Mouse (Mus musculus): ENCODE results near the gene Eif4e2. TPM values are rescaled to one million over a fixed set of nuclear protein-coding genes. Genes with fewer than 3 reads are reported as not detected.

The Eif4e2 gene
- polyA plus RNA-seq, 1 experiment from 2014 or later: 129 TPM

DNA sequence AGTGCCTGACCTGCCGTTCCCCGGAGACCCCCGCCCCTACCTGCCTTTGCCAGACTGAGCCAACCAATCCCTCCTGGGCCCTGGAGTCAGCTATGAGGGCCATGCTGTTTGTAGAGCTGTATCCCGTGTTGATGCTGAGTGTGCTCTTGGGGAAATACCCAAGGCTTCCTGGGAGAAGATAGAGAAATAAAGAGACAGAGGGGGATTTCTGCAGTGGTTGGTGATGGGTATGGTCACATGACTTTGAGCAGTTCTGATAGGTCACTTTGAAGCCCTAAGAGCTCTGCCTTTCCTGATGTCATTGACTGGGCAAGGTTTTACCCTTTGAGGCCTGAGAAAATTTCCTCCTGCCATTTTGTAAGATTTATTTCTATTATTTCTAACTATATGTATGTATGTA lies 2.3 kb upstream of the Eif4e2 start:
- WGBS: 92% methylated on average over 4 of the region's 4 CpGs
- Histone ChIP-seq H3K27ac (ENCODE audit: low read depth, low read length) (no peak overlapping the region), H3K27me3 (ENCODE audit: control insufficient read depth, insufficient read depth, low read length) (peaks cover 6% of the 10 kb centered on the region; the same call in 1 of the 2 replicates), H3K4me3 (ENCODE audit: low read depth, low read length) (no peak overlapping the region), H3K4me1 (ENCODE audit: control insufficient read depth, insufficient read depth, low read length) (peaks cover 13% of the 10 kb centered on the region), H3K36me3 (ENCODE audit: control insufficient read depth, insufficient read depth, low read length) (no peaks in the 10 kb centered on the region), H3K9me3 (ENCODE audit: control insufficient read depth, low read length) (no peaks in the 10 kb centered on the region), H3K9ac (ENCODE audit: low read length) (no peak overlapping the region), H3K4me2 (ENCODE audit: low read depth) (no peak overlapping the region)
- ATAC-seq (ENCODE audit: insufficient read depth, low FRiP score, low TSS enrichment): no peak
- DNase-seq (ENCODE audit: low spot score): no peak

- Histone ChIP-seq H3K4me3 (ENCODE audit: low read depth, low read length) (peak overlapping the region; percentile 76), H3K36me3 (ENCODE audit: control insufficient read depth, insufficient read depth, low read length) (peaks cover under 1% of the 10 kb centered on the region; the same call in 1 of the 2 replicates), H3K4me2 (ENCODE audit: low read depth) (peak overlapping the region; percentile 62), H3K9ac (ENCODE audit: low read length) (peak overlapping the region; percentile 90), H3K9me3 (ENCODE audit: control insufficient read depth, low read length) (no peaks in the 10 kb centered on the region), H3K27ac (ENCODE audit: low read depth, low read length) (0 out of 2 replicates have a peak overlapping the region, but pooled peaks have one; percentile 97), H3K27me3 (ENCODE audit: control insufficient read depth, insufficient read depth, low read length) (no peaks in the 10 kb centered on the region), H3K4me1 (ENCODE audit: control insufficient read depth, insufficient read depth, low read length) (peaks cover 13% of the 10 kb centered on the region)
- ATAC-seq (ENCODE audit: insufficient read depth, low FRiP score, low TSS enrichment) (no peak), DNase-seq (ENCODE audit: low spot score) (no peak)
- 39% methylated on average over 4 of the region's 4 CpGs for WGBS
Observed at GRCm38 (mm10) chr1:87214748-87215147, 1.0 kb downstream of the Eif4e2 start.

- H3K36me3 ChIP-seq (ENCODE audit: control insufficient read depth, insufficient read depth, low read length): peaks cover 20% of the 10 kb centered on the region
- H3K27ac ChIP-seq (ENCODE audit: low read depth, low read length): no peak overlapping the region
- no peaks in the 10 kb centered on the region for H3K9me3 ChIP-seq (ENCODE audit: control insufficient read depth, low read length)
- H3K4me1 ChIP-seq (ENCODE audit: control insufficient read depth, insufficient read depth, low read length): peaks cover 11% of the 10 kb centered on the region
- H3K4me2 ChIP-seq (ENCODE audit: low read depth): no peak overlapping the region
- no peak overlapping the region for H3K4me3 ChIP-seq (ENCODE audit: low read depth, low read length)
- 62% methylated on average over 3 of the region's 3 CpGs for WGBS
- no peak overlapping the region for H3K9ac ChIP-seq (ENCODE audit: low read length)
- no peaks in the 10 kb centered on the region for H3K27me3 ChIP-seq (ENCODE audit: control insufficient read depth, insufficient read depth, low read length)
- no peak for ATAC-seq (ENCODE audit: insufficient read depth, low FRiP score, low TSS enrichment)
- no peak for DNase-seq (ENCODE audit: low spot score)
Observed at GRCm38 (mm10) chr1:87217938-87218337, 4.2 kb downstream of the Eif4e2 start.

DNA sequence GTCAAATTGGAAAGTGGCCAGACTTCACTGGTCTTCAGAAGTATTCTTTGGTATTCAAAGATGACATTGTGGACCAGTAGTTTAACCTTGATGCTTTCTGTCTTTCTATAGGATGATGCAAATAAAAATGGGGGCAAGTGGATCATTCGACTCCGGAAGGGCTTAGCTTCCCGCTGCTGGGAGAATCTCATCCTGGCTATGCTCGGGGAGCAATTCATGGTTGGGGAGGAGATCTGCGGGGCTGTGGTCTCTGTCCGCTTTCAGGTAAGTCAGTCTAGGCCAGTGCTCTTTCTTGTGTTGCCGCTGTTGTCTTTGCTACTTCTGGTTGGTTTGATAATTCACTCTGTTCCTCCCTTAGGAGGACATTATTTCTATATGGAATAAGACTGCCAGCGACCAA lies 12.0 kb downstream of the Eif4e2 start:
- 97% methylated on average over 8 of the region's 8 CpGs for WGBS
- no peak for DNase-seq (ENCODE audit: low spot score)
- Histone ChIP-seq H3K4me2 (ENCODE audit: low read depth) (no peak overlapping the region), H3K27me3 (ENCODE audit: control insufficient read depth, insufficient read depth, low read length) (no peaks in the 10 kb centered on the region), H3K36me3 (ENCODE audit: control insufficient read depth, insufficient read depth, low read length) (peaks cover 38% of the 10 kb centered on the region), H3K27ac (ENCODE audit: low read depth, low read length) (no peak overlapping the region), H3K4me1 (ENCODE audit: control insufficient read depth, insufficient read depth, low read length) (no peaks in the 10 kb centered on the region), H3K9ac (ENCODE audit: low read length) (no peak overlapping the region), H3K4me3 (ENCODE audit: low read depth, low read length) (no peak overlapping the region), H3K9me3 (ENCODE audit: control insufficient read depth, low read length) (no peaks in the 10 kb centered on the region)
- ATAC-seq (ENCODE audit: insufficient read depth, low FRiP score, low TSS enrichment): no peak

GRCm38 (mm10) chr1:87226409-87227159 lies 12.9 kb downstream of the Eif4e2 start:
- no peaks in the 10 kb centered on the region for H3K9me3 ChIP-seq (ENCODE audit: control insufficient read depth, low read length)
- DNase-seq (ENCODE audit: low spot score) (no peak), ATAC-seq (ENCODE audit: insufficient read depth, low FRiP score, low TSS enrichment) (no peak)
- no peak overlapping the region for H3K4me3 ChIP-seq (ENCODE audit: low read depth, low read length)
- no peak overlapping the region for H3K4me2 ChIP-seq (ENCODE audit: low read depth)
- H3K27me3 ChIP-seq (ENCODE audit: control insufficient read depth, insufficient read depth, low read length): no peaks in the 10 kb centered on the region
- H3K9ac ChIP-seq (ENCODE audit: low read length): no peak overlapping the region
- no peaks in the 10 kb centered on the region for H3K4me1 ChIP-seq (ENCODE audit: control insufficient read depth, insufficient read depth, low read length)
- no peak overlapping the region for H3K27ac ChIP-seq (ENCODE audit: low read depth, low read length)
- WGBS: 100% methylated on average over 1 of the region's 1 CpGs
- H3K36me3 ChIP-seq (ENCODE audit: control insufficient read depth, insufficient read depth, low read length): peaks cover 33% of the 10 kb centered on the region

GRCm38 (mm10) chr1:87227160-87227550 lies 13.4 kb downstream of the Eif4e2 start:
- Histone ChIP-seq H3K9me3 (ENCODE audit: control insufficient read depth, low read length) (no peaks in the 10 kb centered on the region), H3K4me1 (ENCODE audit: control insufficient read depth, insufficient read depth, low read length) (no peaks in the 10 kb centered on the region), H3K4me3 (ENCODE audit: low read depth, low read length) (no peak overlapping the region), H3K27ac (ENCODE audit: low read depth, low read length) (no peak overlapping the region), H3K36me3 (ENCODE audit: control insufficient read depth, insufficient read depth, low read length) (peaks cover 31% of the 10 kb centered on the region), H3K27me3 (ENCODE audit: control insufficient read depth, insufficient read depth, low read length) (no peaks in the 10 kb centered on the region), H3K9ac (ENCODE audit: low read length) (no peak overlapping the region), H3K4me2 (ENCODE audit: low read depth) (no peak overlapping the region)
- WGBS: 87% methylated on average over 3 of the region's 3 CpGs
- DNase-seq (ENCODE audit: low spot score) (no peak), ATAC-seq (ENCODE audit: insufficient read depth, low FRiP score, low TSS enrichment) (no peak)

GRCm38 (mm10) chr1:87230606-87231005 lies 16.9 kb downstream of the Eif4e2 start:
- Histone ChIP-seq H3K9me3 (ENCODE audit: control insufficient read depth, low read length) (no peaks in the 10 kb centered on the region), H3K27ac (ENCODE audit: low read depth, low read length) (no peak overlapping the region), H3K36me3 (ENCODE audit: control insufficient read depth, insufficient read depth, low read length) (peaks cover 30% of the 10 kb centered on the region), H3K4me1 (ENCODE audit: control insufficient read depth, insufficient read depth, low read length) (no peaks in the 10 kb centered on the region), H3K27me3 (ENCODE audit: control insufficient read depth, insufficient read depth, low read length) (no peaks in the 10 kb centered on the region), H3K4me2 (ENCODE audit: low read depth) (no peak overlapping the region), H3K9ac (ENCODE audit: low read length) (no peak overlapping the region), H3K4me3 (ENCODE audit: low read depth, low read length) (no peak overlapping the region)
- DNase-seq (ENCODE audit: low spot score) (no peak), ATAC-seq (ENCODE audit: insufficient read depth, low FRiP score, low TSS enrichment) (no peak)
- 79% methylated on average over 5 of the region's 5 CpGs for WGBS

- 82% methylated on average over 7 of the region's 7 CpGs for WGBS
- H3K27me3 ChIP-seq (ENCODE audit: control insufficient read depth, insufficient read depth, low read length): no peaks in the 10 kb centered on the region
- peaks cover 21% of the 10 kb centered on the region for H3K36me3 ChIP-seq (ENCODE audit: control insufficient read depth, insufficient read depth, low read length)
- ATAC-seq (ENCODE audit: insufficient read depth, low FRiP score, low TSS enrichment): no peak
- H3K4me2 ChIP-seq (ENCODE audit: low read depth): no peak overlapping the region
- H3K27ac ChIP-seq (ENCODE audit: low read depth, low read length): no peak overlapping the region
- H3K4me1 ChIP-seq (ENCODE audit: control insufficient read depth, insufficient read depth, low read length): no peaks in the 10 kb centered on the region
- no peak overlapping the region for H3K4me3 ChIP-seq (ENCODE audit: low read depth, low read length)
- H3K9me3 ChIP-seq (ENCODE audit: control insufficient read depth, low read length): no peaks in the 10 kb centered on the region
- DNase-seq (ENCODE audit: low spot score): no peak
- H3K9ac ChIP-seq (ENCODE audit: low read length): no peak overlapping the region
Observed at GRCm38 (mm10) chr1:87232197-87232596, 18.5 kb downstream of the Eif4e2 start.

DNA sequence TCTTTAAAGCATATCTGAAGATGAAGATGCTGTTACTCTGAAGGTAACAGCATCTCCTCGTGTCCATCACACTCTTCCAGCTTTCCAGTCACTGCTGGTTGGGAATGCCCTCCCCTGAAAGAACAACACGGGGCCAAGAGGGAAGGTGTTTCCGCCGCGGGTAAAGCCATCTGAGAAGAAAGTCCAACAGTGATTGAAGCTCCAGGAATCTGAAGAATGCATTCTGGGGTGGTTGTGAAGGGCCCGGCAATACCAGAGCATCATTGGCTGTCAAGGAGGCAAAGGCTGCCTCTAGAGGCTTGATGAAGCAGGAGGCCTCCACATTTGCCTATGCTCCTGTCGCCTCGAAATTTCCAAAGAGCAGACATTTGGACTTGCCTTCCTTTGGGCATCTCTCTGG lies 25.3 kb downstream of the Eif4e2 start:
- Histone ChIP-seq H3K9ac (ENCODE audit: low read length) (no peak overlapping the region), H3K27me3 (ENCODE audit: control insufficient read depth, insufficient read depth, low read length) (no peaks in the 10 kb centered on the region), H3K36me3 (ENCODE audit: control insufficient read depth, insufficient read depth, low read length) (0 out of 2 replicates have a peak, but pooled peaks cover 2% of the 10 kb centered on the region), H3K4me3 (ENCODE audit: low read depth, low read length) (no peak overlapping the region), H3K4me2 (ENCODE audit: low read depth) (no peak overlapping the region), H3K27ac (ENCODE audit: low read depth, low read length) (no peak overlapping the region), H3K4me1 (ENCODE audit: control insufficient read depth, insufficient read depth, low read length) (no peaks in the 10 kb centered on the region), H3K9me3 (ENCODE audit: control insufficient read depth, low read length) (no peaks in the 10 kb centered on the region)
- 73% methylated on average over 8 of the region's 8 CpGs for WGBS
- ATAC-seq (ENCODE audit: insufficient read depth, low FRiP score, low TSS enrichment) (no peak), DNase-seq (ENCODE audit: low spot score) (no peak)
